Mouse (Mus musculus): Measurements from ENCODE around the gene Ensa. TPM values are rescaled to one million over a fixed set of nuclear protein-coding genes. Genes with fewer than 3 reads are reported as not detected.
"Not testable (repeated sequence)": the region's sequence is repeated elsewhere in the genome, so short reads cannot be mapped to it uniquely, and the experiment has no call there.

Ensa gene
- polyA plus RNA-seq, 1 experiment from 2014 or later, result 79.1 TPM

DNA sequence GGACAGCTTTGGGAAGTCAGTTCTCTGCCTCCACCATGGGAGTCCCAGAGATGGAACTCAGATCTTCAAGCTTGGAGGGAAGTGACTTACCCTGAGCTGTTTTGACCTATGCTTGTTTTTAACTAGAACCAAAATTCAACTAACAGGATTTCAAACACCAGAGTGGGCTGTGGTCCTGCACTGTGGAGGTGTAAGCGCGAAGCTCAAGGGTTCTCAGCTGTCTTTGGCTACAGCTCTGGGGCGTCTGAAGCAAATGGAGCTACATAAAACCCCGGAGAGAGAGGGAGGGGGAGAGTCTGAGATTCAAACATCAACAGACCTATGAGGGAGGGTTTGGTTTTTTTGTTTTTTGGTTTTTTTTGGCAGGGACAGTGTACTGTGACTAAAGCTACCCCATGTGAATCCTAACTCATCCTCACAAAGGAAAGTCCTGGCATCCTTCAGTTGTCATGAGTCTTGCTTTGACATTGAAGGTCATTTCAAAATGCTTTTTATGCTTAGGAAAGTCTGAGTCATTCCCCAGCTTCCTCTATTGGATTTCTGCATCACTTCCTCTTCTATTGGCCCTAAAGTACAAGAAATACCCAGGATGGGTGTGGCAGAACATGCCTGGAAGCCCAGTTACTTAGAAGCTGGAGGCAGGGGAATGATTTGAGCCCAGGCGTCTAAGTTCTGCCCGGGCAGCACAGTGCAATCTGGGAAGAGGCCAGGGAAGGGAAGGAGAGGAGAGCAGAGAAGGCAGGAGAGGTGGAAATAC lies 25.7 kb downstream of the Ensa start:
- Histone ChIP-seq H3K36me3 (replicated peaks) (no peaks in the 10 kb centered on the region), H3K27ac (replicated peaks) (0 out of 2 replicates have a peak overlapping the region, but pooled peaks have one; percentile 35), H3K9me3 (no peaks in the 10 kb centered on the region), H3K4me1 (peaks cover 20% of the 10 kb centered on the region), H3K4me3 (no peak overlapping the region), H3K27me3 (replicated peaks; ENCODE audit: low read depth, poor library complexity, severe bottlenecking) (no peaks in the 10 kb centered on the region)
- DNase-seq (ENCODE audit: low spot score), result no peak
- WGBS, result 79% methylated on average over 6 of the region's 6 CpGs

DNA sequence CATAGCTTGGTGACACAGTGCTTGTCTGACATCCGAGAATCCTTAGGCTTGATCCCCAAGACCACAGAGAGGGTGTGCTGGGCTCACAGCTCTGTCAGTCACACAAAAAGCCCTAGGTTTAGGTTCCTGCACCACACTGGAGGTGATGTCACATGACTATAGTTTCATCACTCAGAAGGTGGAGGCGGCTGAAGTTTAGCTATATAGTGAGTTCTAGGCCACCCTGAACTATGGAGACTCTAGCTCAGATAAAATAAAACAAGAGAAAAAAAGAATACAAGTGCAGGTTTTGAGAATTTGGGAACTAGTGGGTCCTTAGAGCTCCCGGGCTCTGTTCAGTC lies 26.2 kb downstream of the Ensa start:
- Histone ChIP-seq H3K27ac (replicated peaks) (0 out of 2 replicates have a peak overlapping the region, but pooled peaks have one; percentile 35), H3K27me3 (replicated peaks; ENCODE audit: low read depth, poor library complexity, severe bottlenecking) (no peaks in the 10 kb centered on the region), H3K36me3 (replicated peaks) (no peaks in the 10 kb centered on the region), H3K4me3 (no peak overlapping the region), H3K4me1 (peaks cover 20% of the 10 kb centered on the region), H3K9me3 (no peaks in the 10 kb centered on the region)
- 87% methylated on average over 3 of the region's 3 CpGs for WGBS
- no peak for DNase-seq (ENCODE audit: low spot score)

DNA sequence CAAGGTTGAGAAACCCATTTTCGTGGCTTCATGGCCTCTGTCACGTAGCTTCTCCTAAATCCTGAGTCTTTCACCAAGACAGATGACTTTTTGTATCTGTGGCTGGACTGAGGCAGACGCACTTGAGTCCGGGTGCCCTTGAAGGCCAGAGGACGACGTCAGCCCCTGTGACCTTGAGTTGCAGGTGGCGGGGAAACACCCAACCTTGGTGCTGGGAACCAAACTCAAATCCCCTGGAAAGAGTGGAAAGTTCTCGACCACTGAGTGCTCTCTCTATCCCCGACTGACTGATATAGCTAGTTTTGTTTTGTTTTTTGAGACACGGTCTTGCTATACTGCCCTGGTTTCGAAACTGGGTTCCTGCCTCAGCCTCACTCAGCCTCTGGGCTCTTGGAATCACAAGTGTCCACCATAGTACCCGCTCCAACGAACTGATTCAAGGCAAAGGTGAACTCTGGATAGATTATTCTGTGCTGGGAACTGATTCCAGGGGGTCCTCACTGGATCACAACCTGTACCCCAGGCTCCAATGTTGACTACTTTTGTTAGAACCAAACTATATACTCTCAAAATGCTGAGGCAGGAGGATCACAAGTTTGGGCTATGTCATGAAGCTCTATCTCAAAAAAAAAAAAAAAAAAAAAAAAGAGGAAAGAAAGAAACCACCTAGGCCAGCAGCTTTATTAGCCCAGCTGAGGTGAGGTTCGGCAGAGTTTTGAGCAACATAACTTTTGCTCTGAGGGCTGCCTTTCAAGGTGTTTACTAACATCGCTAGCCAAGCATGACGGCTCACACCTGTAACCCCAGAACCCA lies 26.8 kb downstream of the Ensa start:
- 89% methylated on average over 16 of the region's 16 CpGs for WGBS
- no peak for DNase-seq (ENCODE audit: low spot score)
- Histone ChIP-seq H3K4me1 (peaks cover 20% of the 10 kb centered on the region), H3K27ac (replicated peaks) (no peak overlapping the region; the same call in 1 of the 2 replicates), H3K27me3 (replicated peaks; ENCODE audit: low read depth, poor library complexity, severe bottlenecking) (no peaks in the 10 kb centered on the region), H3K4me3 (no peak overlapping the region), H3K36me3 (replicated peaks) (no peaks in the 10 kb centered on the region), H3K9me3 (no peaks in the 10 kb centered on the region)

DNA sequence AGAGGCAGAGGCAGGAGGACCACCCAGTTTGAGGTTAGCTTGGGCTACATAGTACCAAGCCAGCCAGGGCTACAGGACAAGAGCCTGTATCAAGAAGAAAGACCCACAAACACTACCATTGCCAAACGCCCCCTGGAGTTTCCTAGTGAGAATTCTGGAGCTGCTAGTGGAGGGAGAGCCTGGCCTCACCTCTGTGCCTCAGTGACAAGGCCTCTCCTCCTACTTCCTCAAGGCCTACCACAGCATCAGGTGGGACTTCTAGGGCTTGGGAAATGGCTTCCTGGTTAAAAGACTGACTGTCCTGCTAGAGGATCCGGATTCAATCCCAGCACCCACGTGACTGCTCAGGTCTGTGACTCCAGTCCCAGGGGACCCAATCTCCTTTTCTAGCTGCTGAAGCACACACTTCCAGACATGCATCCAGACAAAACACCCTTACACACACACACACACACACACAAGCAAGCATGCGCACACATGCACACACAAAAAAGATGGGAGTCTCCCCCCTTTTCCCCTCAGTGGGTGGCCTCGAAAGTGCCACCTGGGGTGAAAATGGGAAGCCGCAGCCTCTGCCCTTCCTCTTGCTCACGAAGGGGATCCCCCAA lies 27.5 kb downstream of the Ensa start:
- Histone ChIP-seq H3K36me3 (replicated peaks) (no peaks in the 10 kb centered on the region), H3K4me1 (peaks cover 20% of the 10 kb centered on the region), H3K4me3 (no peak overlapping the region), H3K9me3 (no peaks in the 10 kb centered on the region), H3K27ac (replicated peaks) (peak overlapping the region; percentile 51), H3K27me3 (replicated peaks; ENCODE audit: low read depth, poor library complexity, severe bottlenecking) (no peaks in the 10 kb centered on the region)
- WGBS, result 48% methylated on average over 7 of the region's 7 CpGs
- no peak for DNase-seq (ENCODE audit: low spot score)

DNA sequence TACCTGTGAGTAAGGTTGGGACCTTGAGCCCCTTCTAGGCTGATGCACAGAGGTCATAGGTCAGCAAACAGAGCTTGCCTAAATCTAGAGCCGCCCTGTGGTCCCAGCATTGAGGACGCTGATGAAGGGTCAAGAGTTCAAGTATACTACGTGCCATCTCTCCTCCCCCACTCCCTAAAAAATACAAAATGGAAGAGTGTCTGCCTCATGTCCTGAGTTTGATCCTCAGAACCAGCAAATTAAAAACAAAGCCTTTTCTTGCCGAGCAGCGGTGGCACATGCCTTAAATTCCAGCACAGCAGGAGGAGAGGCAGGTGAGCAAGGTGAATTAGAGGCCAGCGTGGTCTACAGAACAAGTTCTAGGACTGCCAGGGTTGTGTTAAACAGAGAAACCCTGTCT lies 28.1 kb downstream of the Ensa start:
- no peak for DNase-seq (ENCODE audit: low spot score)
- Histone ChIP-seq H3K27ac (replicated peaks) (peak overlapping the region; percentile 51), H3K9me3 (no peaks in the 10 kb centered on the region), H3K4me1 (peaks cover 24% of the 10 kb centered on the region), H3K4me3 (no peak overlapping the region; the same call in 1 of the 2 replicates), H3K36me3 (replicated peaks) (no peaks in the 10 kb centered on the region), H3K27me3 (replicated peaks; ENCODE audit: low read depth, poor library complexity, severe bottlenecking) (no peaks in the 10 kb centered on the region)
- WGBS, result 9% methylated on average over 6 of the region's 6 CpGs

DNA sequence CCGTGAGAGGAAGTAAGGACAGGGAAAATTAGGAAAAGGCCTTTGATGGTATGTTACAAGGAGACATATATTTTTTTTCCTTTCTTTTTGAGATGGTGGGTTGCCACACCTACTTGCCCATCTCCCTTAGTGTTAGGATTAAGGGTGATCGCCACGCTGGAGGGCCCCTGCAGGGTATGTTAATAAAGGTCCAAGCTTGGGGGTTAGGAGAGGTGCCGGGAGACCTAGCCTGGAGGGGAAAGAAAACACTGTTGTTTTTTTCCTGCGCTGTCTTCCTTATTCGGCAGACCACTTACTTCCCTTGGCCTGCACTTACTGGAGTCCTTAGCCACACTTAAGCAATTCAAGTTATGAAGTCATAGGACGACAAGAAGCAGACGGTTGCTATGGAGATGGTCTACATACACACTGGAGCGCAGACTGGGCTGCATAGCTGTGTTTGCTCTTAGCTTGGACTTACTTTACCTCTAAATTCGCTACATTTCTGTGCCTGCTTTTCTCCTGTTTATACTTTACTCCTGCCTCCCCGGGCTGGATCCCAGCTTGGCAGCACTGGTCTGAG lies 28.8 kb downstream of the Ensa start:
- peak overlapping the region; percentile 26 for H3K27ac ChIP-seq (replicated peaks)
- DNase-seq (ENCODE audit: low spot score), result peak; percentile 32
- H3K27me3 ChIP-seq (replicated peaks; ENCODE audit: low read depth, poor library complexity, severe bottlenecking), result no peaks in the 10 kb centered on the region
- H3K36me3 ChIP-seq (replicated peaks), result no peaks in the 10 kb centered on the region
- H3K9me3 ChIP-seq, result no peaks in the 10 kb centered on the region
- H3K4me3 ChIP-seq, result no peak overlapping the region
- H3K4me1 ChIP-seq, result peaks cover 24% of the 10 kb centered on the region
- 15% methylated on average over 11 of the region's 11 CpGs for WGBS

DNA sequence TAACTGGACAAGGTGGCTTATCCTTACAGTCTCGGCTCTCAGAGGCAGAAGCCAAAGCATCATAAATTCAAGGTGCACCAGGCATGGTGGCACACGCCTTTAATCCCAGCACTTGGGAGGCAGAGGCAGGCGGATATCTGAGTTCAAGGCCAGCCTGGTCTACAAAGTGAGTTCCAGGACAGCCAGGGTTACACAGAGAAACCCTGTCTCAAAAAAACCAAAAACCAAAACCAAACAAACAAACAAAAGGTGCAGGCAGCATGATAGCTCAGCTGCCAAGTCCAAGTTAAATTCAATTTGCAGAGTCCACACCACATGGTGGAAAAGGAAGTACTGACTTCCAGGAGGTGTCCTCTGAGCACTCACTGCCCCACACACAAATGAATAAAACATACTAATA lies 29.6 kb downstream of the Ensa start:
- not testable (repeated sequence) for H3K27me3 ChIP-seq (replicated peaks; ENCODE audit: low read depth, poor library complexity, severe bottlenecking); H3K9me3 ChIP-seq; H3K36me3 ChIP-seq (replicated peaks); DNase-seq (ENCODE audit: low spot score); H3K4me3 ChIP-seq; H3K27ac ChIP-seq (replicated peaks)
- H3K4me1 ChIP-seq, result peaks cover 24% of the 10 kb centered on the region
- 91% methylated on average over 3 of the region's 3 CpGs for WGBS

DNA sequence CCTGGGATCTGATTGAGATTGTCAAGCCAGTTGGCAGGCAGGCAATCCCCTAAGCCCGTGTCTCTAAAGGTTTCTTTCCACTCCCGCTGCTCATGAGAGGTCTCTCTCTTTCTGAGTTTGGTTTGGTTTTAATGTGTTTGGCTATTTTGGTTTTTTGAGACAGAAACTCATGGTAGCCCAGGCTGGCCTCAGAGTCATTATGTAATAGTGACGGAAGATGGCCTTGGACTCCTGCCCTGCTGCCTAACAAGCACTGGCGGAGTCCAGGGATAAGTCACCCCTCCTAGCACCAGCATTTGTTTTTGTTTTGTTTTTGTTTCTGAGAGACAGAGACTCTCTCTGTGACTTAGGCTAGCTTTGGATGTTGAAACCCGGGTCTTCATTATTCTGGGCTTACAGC lies 30.6 kb downstream of the Ensa start:
- Histone ChIP-seq H3K4me3 (no peak overlapping the region), H3K36me3 (replicated peaks) (peaks cover 5% of the 10 kb centered on the region), H3K9me3 (no peaks in the 10 kb centered on the region), H3K27ac (replicated peaks) (no peak overlapping the region), H3K27me3 (replicated peaks; ENCODE audit: low read depth, poor library complexity, severe bottlenecking) (no peaks in the 10 kb centered on the region), H3K4me1 (peaks cover 29% of the 10 kb centered on the region)
- 90% methylated on average over 5 of the region's 5 CpGs for WGBS
- DNase-seq (ENCODE audit: low spot score), result no peak

DNA sequence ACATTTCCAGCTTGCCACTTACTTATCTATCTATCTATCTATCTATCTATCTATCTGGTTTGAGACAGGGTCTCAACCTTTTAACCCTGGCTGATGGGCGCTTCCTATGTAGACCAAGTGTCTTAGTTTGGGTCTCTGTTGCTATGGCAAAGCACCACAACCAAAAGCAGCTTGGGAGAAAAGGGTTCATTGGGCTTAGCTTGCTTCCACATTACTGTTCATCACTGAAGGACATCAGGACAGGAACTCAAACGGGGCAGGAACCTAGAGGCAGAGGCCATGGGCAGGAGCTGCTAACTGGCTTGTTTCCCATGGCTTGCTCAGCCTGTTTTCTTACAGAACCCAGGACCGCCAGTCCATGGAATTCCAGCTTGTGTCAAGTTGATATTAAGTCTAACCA lies 32.3 kb downstream of the Ensa start:
- Histone ChIP-seq H3K36me3 (replicated peaks) (peaks cover 21% of the 10 kb centered on the region), H3K4me3 (peak overlapping the region; percentile 81; the same call in 1 of the 2 replicates), H3K27ac (replicated peaks) (no peak overlapping the region), H3K9me3 (no peaks in the 10 kb centered on the region), H3K27me3 (replicated peaks; ENCODE audit: low read depth, poor library complexity, severe bottlenecking) (no peaks in the 10 kb centered on the region), H3K4me1 (peaks cover 45% of the 10 kb centered on the region)
- 89% methylated on average over 3 of the region's 3 CpGs for WGBS
- DNase-seq (ENCODE audit: low spot score), result no peak

DNA sequence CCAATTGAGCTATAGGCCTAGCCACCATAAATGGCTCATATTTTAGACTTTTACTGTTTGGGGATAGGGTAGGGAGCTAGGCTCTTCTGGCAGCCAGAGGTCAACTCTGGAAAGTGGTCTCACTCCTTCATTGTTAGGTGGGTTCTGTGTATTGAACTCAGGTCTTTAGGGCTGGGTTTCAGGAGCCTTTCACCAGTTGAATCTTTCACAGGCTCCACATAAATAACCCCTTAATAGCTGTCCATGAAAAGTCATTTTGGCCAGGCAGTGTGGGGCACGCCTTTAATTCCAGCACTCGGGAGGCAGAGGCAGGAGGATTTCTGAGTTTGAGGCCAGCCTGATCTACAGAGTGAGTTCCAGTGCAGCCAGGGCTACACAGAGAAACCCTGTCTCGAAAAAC lies 32.9 kb downstream of the Ensa start:
- no peaks in the 10 kb centered on the region for H3K9me3 ChIP-seq
- DNase-seq (ENCODE audit: low spot score), result no peak
- H3K36me3 ChIP-seq (replicated peaks), result peaks cover 27% of the 10 kb centered on the region
- H3K27me3 ChIP-seq (replicated peaks; ENCODE audit: low read depth, poor library complexity, severe bottlenecking), result no peaks in the 10 kb centered on the region
- 83% methylated on average over 3 of the region's 3 CpGs for WGBS
- H3K4me1 ChIP-seq, result peaks cover 45% of the 10 kb centered on the region
- H3K27ac ChIP-seq (replicated peaks), result peak overlapping the region; percentile 99
- peak overlapping the region; percentile 81 for H3K4me3 ChIP-seq

DNA sequence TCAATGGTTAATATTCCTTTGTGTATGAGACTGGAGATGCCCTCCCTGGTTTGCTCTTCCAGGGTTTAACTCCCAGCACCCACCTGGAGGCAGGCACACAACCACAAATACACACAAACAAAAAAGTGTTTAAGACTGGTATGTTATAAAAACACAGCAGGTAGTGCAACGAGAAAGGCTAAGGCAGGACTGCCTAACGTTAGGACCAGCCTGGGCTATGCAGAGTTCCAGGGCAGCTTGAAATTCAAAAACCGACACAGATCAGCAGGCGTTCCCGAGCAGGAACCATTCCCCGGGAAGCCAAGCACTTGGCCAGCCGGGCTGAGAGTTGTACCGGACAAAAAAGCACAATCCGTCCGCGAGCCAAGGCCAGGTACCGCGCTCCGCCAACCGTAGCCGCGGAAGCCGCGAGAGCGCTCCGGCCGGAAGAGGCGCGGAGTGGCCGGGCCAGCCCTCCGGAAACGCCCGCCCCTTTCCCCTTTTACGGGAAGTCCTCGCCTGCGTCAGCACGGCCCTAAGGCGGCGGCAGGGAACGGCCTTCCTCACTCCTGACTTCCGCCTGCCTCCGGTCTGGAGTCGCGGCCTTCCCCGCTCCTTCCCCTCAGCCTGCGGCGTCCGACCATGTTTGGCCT lies 33.6 kb downstream of the Ensa start, which contains the start of gene Mcl1:
Gene Mcl1 (plus strand): TSS at position 553 of the 632 bp plus-strand sequence.
- Histone ChIP-seq H3K4me3 (peak within 1 kb of the TSS; percentile 81), H3K4me1 (peaks cover 42% of the 10 kb centered on the region), H3K9me3 (no peaks in the 10 kb centered on the region), H3K36me3 (replicated peaks) (peaks cover 34% of the 10 kb centered on the region), H3K27me3 (replicated peaks; ENCODE audit: low read depth, poor library complexity, severe bottlenecking) (no peaks in the 10 kb centered on the region), H3K27ac (replicated peaks) (peak within 1 kb of the TSS; percentile 99)
- DNase-seq (ENCODE audit: low spot score), result peak; percentile 97
- under 1% methylated on average over 43 of the region's 43 CpGs for WGBS
